Mouse (Mus musculus): ENCODE results near the gene Nrm. TPM values are rescaled to one million over a fixed set of nuclear protein-coding genes. Genes with fewer than 3 reads are reported as not detected.

Gene Nrm
- total and polyA plus RNA-seq, 3 experiments: 1.8 to 5.6 (median 1.8) TPM

DNA sequence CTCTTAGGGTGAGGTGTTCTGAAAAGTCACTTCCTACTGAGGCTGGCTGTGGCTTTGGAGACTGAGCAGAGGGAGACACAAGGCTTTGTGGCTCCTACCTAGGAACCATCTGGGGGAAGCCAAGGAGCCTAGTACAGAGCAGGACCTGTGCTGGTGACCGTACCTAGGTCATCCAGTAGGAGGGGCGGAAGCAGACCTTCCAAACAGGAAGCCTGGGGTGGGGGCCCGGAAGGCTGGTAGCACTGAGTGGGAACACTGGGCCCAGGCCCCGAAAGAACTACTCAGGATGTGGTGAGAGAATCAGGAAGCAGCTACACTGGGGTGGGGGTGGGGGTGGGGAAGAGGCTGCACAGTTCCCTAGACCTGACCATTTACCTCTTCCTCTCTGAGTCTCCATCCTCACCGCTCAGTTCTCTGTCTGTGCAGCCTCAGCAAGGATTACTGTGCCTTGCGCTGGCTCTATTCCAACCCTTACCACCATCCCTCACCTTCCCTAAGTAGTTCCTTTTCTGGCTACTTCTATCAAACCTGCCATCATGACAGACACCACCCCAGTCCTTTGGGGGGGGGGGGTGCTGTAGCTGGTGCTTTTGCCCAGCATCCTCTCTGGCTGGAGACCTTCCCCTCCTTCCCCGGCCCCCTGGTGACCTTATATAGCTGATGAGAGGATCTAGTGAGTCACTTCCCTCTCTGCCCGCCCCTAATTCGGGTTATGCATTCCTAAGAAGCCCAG is 9.2 kb downstream of the Nrm start:
- Histone ChIP-seq H3K4me3 (peak overlapping the region; percentile 61), H3K4me1 (ENCODE audit: control insufficient read depth, insufficient read depth, low read length) (peaks cover 10% of the 10 kb centered on the region), H3K27me3 (ENCODE audit: control insufficient read depth, insufficient read depth, low read length) (no peaks in the 10 kb centered on the region), H3K9ac (ENCODE audit: low read depth, low read length) (peak overlapping the region; percentile 18), H3K36me3 (ENCODE audit: control insufficient read depth, insufficient read depth, low read length) (peaks cover 8% of the 10 kb centered on the region; the same call in 1 of the 2 replicates), H3K79me2 (replicated peaks; ENCODE audit: control insufficient read depth, insufficient read depth, low read length) (no peaks in the 10 kb centered on the region), H3K27ac (peak overlapping the region; percentile 98)
- DNase-seq: peak; percentile 79 to 88
- TF ChIP-seq EP300 (IDR thresholded peaks at IDR 0.05; ENCODE audit: insufficient read depth, low read depth, low read length) (peak; percentile 79; the same call in 1 of the 2 replicates), POLR2A (IDR thresholded peaks at IDR 0.05; ENCODE audit: insufficient read depth, low read depth, low read length) (peak; percentile 73), CTCF (IDR thresholded peaks at IDR 0.05) (peak; percentile 46)
- intact Hi-C loops (cut with DNase I): no loop called here
- 18% methylated on average over 9 of the region's 9 CpGs for WGBS

GRCm38 (mm10) chr17:35870884-35871696 is 10.0 kb downstream of the Nrm start:
- no peak for TF ChIP-seq EP300 (IDR thresholded peaks at IDR 0.05; ENCODE audit: insufficient read depth, low read depth, low read length)
- peak; percentile 71 for TF ChIP-seq CTCF (IDR thresholded peaks at IDR 0.05)
- H3K9ac ChIP-seq (ENCODE audit: low read depth, low read length): peak overlapping the region; percentile 18
- peaks cover 10% of the 10 kb centered on the region for H3K4me1 ChIP-seq (ENCODE audit: control insufficient read depth, insufficient read depth, low read length)
- intact Hi-C loops (cut with DNase I): no loop called here
- peak overlapping the region; percentile 61 for H3K4me3 ChIP-seq
- peaks cover 9% of the 10 kb centered on the region; the same call in 1 of the 2 replicates for H3K36me3 ChIP-seq (ENCODE audit: control insufficient read depth, insufficient read depth, low read length)
- H3K79me2 ChIP-seq (replicated peaks; ENCODE audit: control insufficient read depth, insufficient read depth, low read length): no peaks in the 10 kb centered on the region
- H3K27ac ChIP-seq: peak overlapping the region; percentile 98
- H3K27me3 ChIP-seq (ENCODE audit: control insufficient read depth, insufficient read depth, low read length): no peaks in the 10 kb centered on the region
- WGBS: 25% methylated on average over 8 of the region's 8 CpGs
- peak in 1 of 2 experiments; percentile 45 for DNase-seq

GRCm38 (mm10) chr17:35873774-35874519 is 12.8 kb downstream of the Nrm start:
- DNase-seq: peak; percentile 89 to 93
- intact Hi-C loops (cut with DNase I): loop anchor here (1.0 to 2.0 kb wide), 2 partner anchors 38 to 133 kb away; no protein-coding TSS in a partner anchor
- H3K4me3 ChIP-seq: peak overlapping the region; percentile 16; the same call in 1 of the 2 replicates
- no peaks in the 10 kb centered on the region for H3K79me2 ChIP-seq (replicated peaks; ENCODE audit: control insufficient read depth, insufficient read depth, low read length)
- TF ChIP-seq EP300 (IDR thresholded peaks at IDR 0.05; ENCODE audit: insufficient read depth, low read depth, low read length) (peak; percentile 96), POLR2A (IDR thresholded peaks at IDR 0.05; ENCODE audit: insufficient read depth, low read depth, low read length) (no peak)
- H3K36me3 ChIP-seq (ENCODE audit: control insufficient read depth, insufficient read depth, low read length): peaks cover 9% of the 10 kb centered on the region; the same call in 1 of the 2 replicates
- H3K4me1 ChIP-seq (ENCODE audit: control insufficient read depth, insufficient read depth, low read length): peaks cover 10% of the 10 kb centered on the region
- WGBS: 19% methylated on average over 21 of the region's 21 CpGs
- peak overlapping the region; percentile 48 for H3K27ac ChIP-seq
- no peaks in the 10 kb centered on the region for H3K27me3 ChIP-seq (ENCODE audit: control insufficient read depth, insufficient read depth, low read length)
- H3K9ac ChIP-seq (ENCODE audit: low read depth, low read length): peak overlapping the region; percentile 31; the same call in 1 of the 2 replicates

DNA sequence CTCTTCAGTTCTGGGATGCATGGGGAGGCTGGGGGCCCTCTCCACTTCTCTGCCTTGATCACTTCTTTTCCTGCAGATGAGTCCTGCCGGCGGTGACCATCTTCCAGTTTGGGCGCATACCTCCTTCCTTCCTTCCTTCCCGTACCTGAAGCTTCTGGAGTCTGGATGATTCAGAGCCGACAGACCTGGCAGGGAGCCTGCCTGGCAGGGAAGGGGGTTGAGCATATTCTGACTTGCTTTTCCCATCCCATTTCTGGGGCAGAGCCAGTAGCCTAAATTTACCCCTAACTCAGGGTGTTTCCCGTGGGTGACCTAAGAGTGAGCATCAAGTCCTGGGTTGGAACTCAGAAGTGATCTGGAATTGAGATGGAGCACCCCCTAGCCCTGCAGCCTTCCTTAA is 13.6 kb downstream of the Nrm start:
- Histone ChIP-seq H3K9ac (ENCODE audit: low read depth, low read length) (no peak overlapping the region), H3K79me2 (replicated peaks; ENCODE audit: control insufficient read depth, insufficient read depth, low read length) (no peaks in the 10 kb centered on the region), H3K27ac (no peak overlapping the region), H3K4me1 (ENCODE audit: control insufficient read depth, insufficient read depth, low read length) (peaks cover 10% of the 10 kb centered on the region), H3K4me3 (no peak overlapping the region), H3K27me3 (ENCODE audit: control insufficient read depth, insufficient read depth, low read length) (no peaks in the 10 kb centered on the region), H3K36me3 (ENCODE audit: control insufficient read depth, insufficient read depth, low read length) (peaks cover 9% of the 10 kb centered on the region; the same call in 1 of the 2 replicates)
- intact Hi-C loops (cut with DNase I): no loop called here
- no peak for DNase-seq
- TF ChIP-seq POLR2A (IDR thresholded peaks at IDR 0.05; ENCODE audit: insufficient read depth, low read depth, low read length): no peak
- no peak for TF ChIP-seq CTCF (IDR thresholded peaks at IDR 0.05)
- TF ChIP-seq EP300 (IDR thresholded peaks at IDR 0.05; ENCODE audit: insufficient read depth, low read depth, low read length): no peak
- WGBS: 48% methylated on average over 6 of the region's 6 CpGs

GRCm38 (mm10) chr17:35879245-35880057 is 18.3 kb downstream of the Nrm start, which contains the start of gene Dhx16:
Gene Dhx16 (plus strand): TSS chr17:35879819.
- 5% methylated on average over 66 of the region's 66 CpGs for WGBS
- Histone ChIP-seq H3K9ac (ENCODE audit: low read depth, low read length) (peak within 1 kb of the TSS; percentile 77), H3K27me3 (ENCODE audit: control insufficient read depth, insufficient read depth, low read length) (no peaks in the 10 kb centered on the region), H3K4me1 (ENCODE audit: control insufficient read depth, insufficient read depth, low read length) (peaks cover 3% of the 10 kb centered on the region), H3K36me3 (ENCODE audit: control insufficient read depth, insufficient read depth, low read length) (0 out of 2 replicates have a peak, but pooled peaks cover 2% of the 10 kb centered on the region), H3K79me2 (replicated peaks; ENCODE audit: control insufficient read depth, insufficient read depth, low read length) (no peaks in the 10 kb centered on the region), H3K4me3 (peak within 1 kb of the TSS; percentile 88), H3K27ac (peak within 1 kb of the TSS; percentile 69)
- TF ChIP-seq POLR2A (IDR thresholded peaks at IDR 0.05; ENCODE audit: insufficient read depth, low read depth, low read length): peak; percentile 73
- TF ChIP-seq CTCF (IDR thresholded peaks at IDR 0.05): peak; percentile 92
- TF ChIP-seq EP300 (IDR thresholded peaks at IDR 0.05; ENCODE audit: insufficient read depth, low read depth, low read length): peak; percentile 92
- peak; percentile 96 to 97 for DNase-seq
- intact Hi-C loops (cut with DNase I): loop anchor here (1.0 kb wide), 1 partner anchor 18 kb away; the partner anchor contains the start of gene 2310061I04Rik

Data from heart, adult 2 months (tissue).